Mouse (Mus musculus): ENCODE results near the gene Klk5. TPM values are rescaled to one million over a fixed set of nuclear protein-coding genes. Genes with fewer than 3 reads are reported as not detected.

The Klk5 gene
- polyA plus RNA-seq, 1 experiment from 2014 or later = not detected

- no peak overlapping the region for H3K4me3 ChIP-seq (ENCODE audit: low read length)
- H3K9me3 ChIP-seq (ENCODE audit: control insufficient read depth, low read length) = no peaks in the 10 kb centered on the region
- H3K27me3 ChIP-seq (replicated peaks; ENCODE audit: control insufficient read depth, insufficient read depth, low read length) = no peaks in the 10 kb centered on the region
- H3K9ac ChIP-seq (ENCODE audit: low read depth, low read length) = no peak overlapping the region
- no peaks in the 10 kb centered on the region for H3K36me3 ChIP-seq (ENCODE audit: control insufficient read depth, insufficient read depth, low read length)
- H3K4me1 ChIP-seq (ENCODE audit: control insufficient read depth, insufficient read depth, low read length) = no peaks in the 10 kb centered on the region
- WGBS = 51% methylated on average over 5 of the region's 5 CpGs
- H3K4me2 ChIP-seq (ENCODE audit: low read depth, low read length) = no peak overlapping the region
- no peak overlapping the region for H3K27ac ChIP-seq (ENCODE audit: low read length)
- peak; percentile 52; the same call in 1 of the 2 replicates for ATAC-seq
These were observed 49.6 kb downstream of the Klk5 start for GRCm38 (mm10) chr7:43891365-43891764.

- Histone ChIP-seq H3K4me3 (ENCODE audit: low read length) (no peak overlapping the region), H3K9me3 (ENCODE audit: control insufficient read depth, low read length) (no peaks in the 10 kb centered on the region), H3K4me2 (ENCODE audit: low read depth, low read length) (no peak overlapping the region), H3K9ac (ENCODE audit: low read depth, low read length) (no peak overlapping the region), H3K27me3 (replicated peaks; ENCODE audit: control insufficient read depth, insufficient read depth, low read length) (no peaks in the 10 kb centered on the region), H3K27ac (ENCODE audit: low read length) (no peak overlapping the region), H3K4me1 (ENCODE audit: control insufficient read depth, insufficient read depth, low read length) (no peaks in the 10 kb centered on the region), H3K36me3 (ENCODE audit: control insufficient read depth, insufficient read depth, low read length) (no peaks in the 10 kb centered on the region)
- WGBS = 42% methylated on average over 3 of the region's 3 CpGs
- peak; percentile 24; the same call in 1 of the 2 replicates for ATAC-seq
These were observed 50.0 kb downstream of the Klk5 start for GRCm38 (mm10) chr7:43891788-43892187.

GRCm38 (mm10) chr7:43894836-43895235 lies 53.1 kb downstream of the Klk5 start:
- ATAC-seq = peak; percentile 93
- Histone ChIP-seq H3K9me3 (ENCODE audit: control insufficient read depth, low read length) (no peaks in the 10 kb centered on the region), H3K4me3 (ENCODE audit: low read length) (no peak overlapping the region), H3K27me3 (replicated peaks; ENCODE audit: control insufficient read depth, insufficient read depth, low read length) (no peaks in the 10 kb centered on the region), H3K4me2 (ENCODE audit: low read depth, low read length) (no peak overlapping the region), H3K27ac (ENCODE audit: low read length) (no peak overlapping the region), H3K36me3 (ENCODE audit: control insufficient read depth, insufficient read depth, low read length) (no peaks in the 10 kb centered on the region), H3K9ac (ENCODE audit: low read depth, low read length) (no peak overlapping the region), H3K4me1 (ENCODE audit: control insufficient read depth, insufficient read depth, low read length) (no peaks in the 10 kb centered on the region)
- WGBS = 20% methylated on average over 1 of the region's 1 CpGs

Other genes with a start within 250 kb of the Klk5 start
- gene Zfp819, start 234.8 kb upstream of the Klk5 start, polyA plus RNA-seq (2015; fragmentation: Nextera tagmentation; extraction: Ambion mirVana) = not detected in 2 replicates
- 9.9 and 10.1 TPM in 2 replicates for gene Ceacam18, start 207.3 kb upstream of the Klk5 start, polyA plus RNA-seq (2015; fragmentation: Nextera tagmentation; extraction: Ambion mirVana)
- 1.6 TPM in 2 replicates for gene Siglece, start 181.8 kb upstream of the Klk5 start, polyA plus RNA-seq (2015; fragmentation: Nextera tagmentation; extraction: Ambion mirVana)
- gene Ctu1, start 170.0 kb upstream of the Klk5 start, polyA plus RNA-seq (2015; fragmentation: Nextera tagmentation; extraction: Ambion mirVana) = 11.2 and 11.7 TPM in 2 replicates
- gene Klk14, start 151.6 kb upstream of the Klk5 start, polyA plus RNA-seq (2015; fragmentation: Nextera tagmentation; extraction: Ambion mirVana) = 0.11 and 0.33 TPM in 2 replicates
- gene Klk13, start 129.4 kb upstream of the Klk5 start, polyA plus RNA-seq (2015; fragmentation: Nextera tagmentation; extraction: Ambion mirVana) = 0.27 and 0.33 TPM in 2 replicates
- not detected in 2 replicates for gene Klk12, start 73.1 kb upstream of the Klk5 start, polyA plus RNA-seq (2015; fragmentation: Nextera tagmentation; extraction: Ambion mirVana)
- 0.75 and 1.7 TPM in 2 replicates for gene Klk11, start 67.4 kb upstream of the Klk5 start, polyA plus RNA-seq (2015; fragmentation: Nextera tagmentation; extraction: Ambion mirVana)
- 2.5 and 6.3 TPM in 2 replicates for gene Klk10, start 60.9 kb upstream of the Klk5 start, polyA plus RNA-seq (2015; fragmentation: Nextera tagmentation; extraction: Ambion mirVana)
- 0.15 TPM in 1 of 2 replicates, not detected in the other for gene Klk9, start 50.1 kb upstream of the Klk5 start, polyA plus RNA-seq (2015; fragmentation: Nextera tagmentation; extraction: Ambion mirVana)
- gene Klk8, start 44.4 kb upstream of the Klk5 start, polyA plus RNA-seq (2015; fragmentation: Nextera tagmentation; extraction: Ambion mirVana) = 9.4 and 12.9 TPM in 2 replicates
- not detected in 2 replicates for gene Klk7, start 30.7 kb upstream of the Klk5 start, polyA plus RNA-seq (2015; fragmentation: Nextera tagmentation; extraction: Ambion mirVana)
- 0.10 TPM in 1 of 2 replicates, not detected in the other for gene Klk6, start 17.5 kb upstream of the Klk5 start, polyA plus RNA-seq (2015; fragmentation: Nextera tagmentation; extraction: Ambion mirVana)
- not detected in 2 replicates for gene Klk4, start 39.2 kb downstream of the Klk5 start, polyA plus RNA-seq (2015; fragmentation: Nextera tagmentation; extraction: Ambion mirVana)
- gene Klk15, start 91.8 kb downstream of the Klk5 start, polyA plus RNA-seq (2015; fragmentation: Nextera tagmentation; extraction: Ambion mirVana) = 0.17 TPM in 1 of 2 replicates, not detected in the other
- gene Klk1b8, start 108.7 kb downstream of the Klk5 start, polyA plus RNA-seq (2015; fragmentation: Nextera tagmentation; extraction: Ambion mirVana) = 0.97 and 1.2 TPM in 2 replicates
- gene Klk1b1, start 124.8 kb downstream of the Klk5 start, polyA plus RNA-seq (2015; fragmentation: Nextera tagmentation; extraction: Ambion mirVana) = not detected in 2 replicates
- gene Klk1b9, start 134.1 kb downstream of the Klk5 start, polyA plus RNA-seq (2015; fragmentation: Nextera tagmentation; extraction: Ambion mirVana) = not detected in 2 replicates
- gene Klk1b11, start 153.9 kb downstream of the Klk5 start, polyA plus RNA-seq (2015; fragmentation: Nextera tagmentation; extraction: Ambion mirVana) = not detected in 2 replicates
- not detected in 2 replicates for gene Klk1b26, start 170.2 kb downstream of the Klk5 start, polyA plus RNA-seq (2015; fragmentation: Nextera tagmentation; extraction: Ambion mirVana)
- not detected in 2 replicates for gene Klk1b27, start 210.3 kb downstream of the Klk5 start, polyA plus RNA-seq (2015; fragmentation: Nextera tagmentation; extraction: Ambion mirVana)

Measured in intestine, embryonic 16.5 days (tissue).